Mouse (Mus musculus) CH12F3 (cell line): ENCODE data around the gene Rtn2.

Source experiments
- in situ Hi-C: fragments of 300-500 bp; cut with MboI; formaldehyde crosslinking; loops from 2 replicates; pipeline ENCODE4 v1.14.3; 2020; ENCODE audit warnings: low sequenced_read_pairs

Gene Rtn2

DNA sequence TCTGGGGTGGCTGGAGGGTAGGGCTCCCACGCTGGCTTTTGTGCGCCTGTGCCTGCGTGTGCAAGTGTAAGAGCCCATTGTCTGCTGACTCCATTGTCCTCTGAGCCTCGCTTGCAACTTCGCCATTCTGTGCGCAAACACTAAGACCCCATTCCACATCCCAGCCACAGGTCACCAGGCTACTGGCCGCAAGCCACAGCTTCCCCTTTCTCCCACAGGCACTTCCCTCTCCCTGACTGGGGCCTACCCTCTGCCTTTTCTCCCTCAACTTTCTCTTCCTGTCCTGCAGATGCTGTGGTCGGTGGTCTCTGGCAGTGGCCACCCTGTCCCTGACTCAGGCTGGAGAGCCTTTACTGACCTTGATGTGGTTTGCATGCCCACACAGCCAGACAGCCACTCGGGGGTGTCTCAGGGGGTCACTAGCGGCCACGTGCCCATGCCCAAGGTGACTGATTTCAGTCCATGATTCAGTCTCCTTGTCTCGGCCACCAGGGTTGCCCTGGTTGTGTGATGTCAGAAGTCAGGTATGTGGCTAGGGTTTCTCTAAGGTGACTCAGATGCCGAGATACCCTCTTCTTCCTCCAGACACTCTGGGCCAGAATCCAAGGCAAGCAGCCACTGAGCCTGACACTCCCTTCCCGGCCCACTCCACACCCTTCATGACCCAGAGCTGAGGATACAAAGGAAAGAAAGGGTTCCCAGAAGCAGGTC lies 34.2 kb downstream of the Rtn2 start:
- in situ Hi-C loops, result no loop called here

DNA sequence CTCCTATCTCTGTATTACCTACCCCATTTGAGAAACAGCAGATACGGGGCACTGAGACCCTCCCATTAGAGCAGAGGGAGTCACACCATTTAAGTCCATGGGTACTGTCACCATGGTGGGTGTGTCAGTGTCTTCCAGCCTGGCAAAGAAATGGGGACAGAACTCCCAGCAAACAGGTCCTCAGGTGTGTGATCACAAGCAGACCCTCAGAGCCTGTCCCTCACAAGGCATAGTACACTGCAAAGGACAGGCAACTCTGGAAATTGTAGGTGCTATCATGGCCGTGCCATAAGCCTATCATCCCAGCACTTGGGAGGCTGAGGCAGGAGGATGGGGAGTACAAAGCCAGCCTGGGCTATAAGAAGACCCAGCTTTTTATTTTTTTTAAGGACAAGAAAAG lies 35.8 kb downstream of the Rtn2 start:
- in situ Hi-C loops, result no loop called here

DNA sequence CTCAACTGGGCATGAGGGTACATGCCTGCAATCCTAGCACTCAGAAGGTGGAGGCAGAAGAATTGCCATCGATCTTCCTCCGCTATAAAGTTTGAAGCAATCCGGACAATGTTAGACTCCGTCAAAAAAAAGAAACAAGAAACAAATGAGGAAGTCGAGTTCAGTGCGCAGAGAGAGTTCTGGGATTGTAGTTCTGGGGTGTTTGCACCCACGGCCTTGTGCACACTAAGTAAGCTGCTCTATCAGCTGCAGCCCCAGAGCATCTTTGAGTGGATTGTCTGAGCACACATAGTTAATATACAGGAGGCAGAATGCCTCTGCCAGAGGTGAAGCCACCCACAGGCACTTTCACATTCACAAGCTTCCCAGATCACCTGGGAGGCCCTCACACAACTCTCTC lies 36.3 kb downstream of the Rtn2 start:
- in situ Hi-C loops, result no loop called here

DNA sequence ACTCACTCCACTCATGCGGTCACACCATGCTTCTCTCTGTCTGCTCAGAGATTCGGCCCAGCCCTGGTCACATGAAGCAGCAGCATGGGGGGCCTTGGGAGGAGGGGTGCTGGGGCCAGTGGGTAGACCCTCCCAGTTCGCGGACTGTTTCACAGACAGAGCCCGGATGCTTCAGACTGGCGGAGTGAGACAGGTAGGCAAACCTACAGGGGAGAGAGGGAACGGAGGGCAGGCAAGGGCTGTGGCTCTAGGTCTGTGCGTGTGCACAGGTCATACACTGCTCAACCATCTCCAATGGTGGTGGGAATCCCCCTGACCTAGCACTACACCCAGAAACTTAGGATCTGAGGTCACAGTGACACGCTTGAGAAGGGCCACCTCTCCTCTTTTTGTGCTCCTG lies 37.0 kb downstream of the Rtn2 start:
- in situ Hi-C loops, result no loop called here

- in situ Hi-C loops, result no loop called here
These were observed 37.5 kb downstream of the Rtn2 start for GRCm38 (mm10) chr7:19319906-19320305.

- in situ Hi-C loops, result no loop called here
These were observed 38.2 kb downstream of the Rtn2 start for GRCm38 (mm10) chr7:19320637-19321036.

GRCm38 (mm10) chr7:19321464-19321863 lies 39.0 kb downstream of the Rtn2 start:
- in situ Hi-C loops, result no loop called here

DNA sequence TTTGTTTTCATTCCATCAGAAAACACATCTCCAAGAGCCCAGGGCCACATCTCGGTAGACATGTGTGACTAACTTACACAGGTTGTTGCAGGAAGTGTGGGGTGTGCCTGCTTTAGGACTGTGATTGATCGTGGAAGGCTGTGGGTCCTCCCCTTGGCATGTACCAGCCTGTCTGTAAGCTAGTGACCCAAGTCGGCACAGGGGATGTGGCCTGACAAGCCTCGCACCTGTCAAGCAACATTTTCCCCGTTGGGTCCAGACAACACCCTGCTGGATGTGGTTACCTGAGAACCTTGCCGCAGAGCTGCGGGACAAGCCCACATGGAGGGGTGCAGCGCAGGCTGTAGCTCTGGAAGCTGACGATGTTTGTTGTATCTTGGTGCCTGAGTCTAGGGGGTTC lies 40.1 kb downstream of the Rtn2 start:
- in situ Hi-C loops, result no loop called here

- in situ Hi-C loops, result no loop called here
These were observed 41.8 kb downstream of the Rtn2 start for GRCm38 (mm10) chr7:19324221-19324620.

- in situ Hi-C loops, result no loop called here
These were observed 43.1 kb downstream of the Rtn2 start for GRCm38 (mm10) chr7:19325262-19326199.

GRCm38 (mm10) chr7:19326359-19326758 lies 43.9 kb downstream of the Rtn2 start:
- in situ Hi-C loops, result no loop called here

DNA sequence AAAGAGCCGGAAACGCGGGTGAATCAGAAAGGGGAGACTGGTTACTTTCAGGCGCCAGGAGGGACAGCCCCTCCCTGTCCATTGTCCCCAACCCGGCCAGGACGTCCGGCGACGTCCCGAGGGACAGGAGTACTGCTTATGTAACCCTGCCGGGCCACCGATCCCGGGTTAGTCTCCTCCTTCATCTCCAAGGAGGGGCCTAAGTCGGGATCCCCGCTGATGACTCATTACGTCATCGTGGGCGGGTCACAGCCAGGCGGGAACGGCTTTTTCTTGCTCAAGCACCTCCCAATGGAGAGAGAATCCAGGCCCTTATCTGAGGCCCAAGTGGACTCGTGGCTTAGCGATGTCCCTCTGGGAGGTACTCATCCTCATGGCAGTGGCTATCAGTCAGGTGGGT lies 44.7 kb downstream of the Rtn2 start:
- in situ Hi-C loops, result no loop called here

GRCm38 (mm10) chr7:19327782-19328181 lies 45.4 kb downstream of the Rtn2 start:
- in situ Hi-C loops, result no loop called here

DNA sequence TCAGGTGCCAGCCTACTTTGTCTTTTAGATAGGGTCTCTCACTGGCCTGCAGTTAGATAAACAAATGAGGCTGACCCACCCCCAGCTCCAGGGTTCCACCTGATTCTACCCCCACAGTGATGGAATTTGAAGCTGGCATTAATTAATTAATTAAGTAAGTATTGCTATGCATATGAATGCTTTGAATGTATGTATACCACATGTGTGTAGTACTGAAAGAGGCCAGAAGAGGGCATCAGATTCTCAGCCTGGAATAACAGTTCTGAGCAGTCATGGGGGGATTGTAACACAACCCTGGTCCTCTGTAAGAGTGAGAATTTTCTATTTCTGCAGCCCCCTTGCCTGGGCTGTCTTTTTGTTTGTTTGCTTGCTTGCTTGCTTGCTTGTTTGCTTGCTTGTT lies 46.0 kb downstream of the Rtn2 start:
- in situ Hi-C loops, result no loop called here

DNA sequence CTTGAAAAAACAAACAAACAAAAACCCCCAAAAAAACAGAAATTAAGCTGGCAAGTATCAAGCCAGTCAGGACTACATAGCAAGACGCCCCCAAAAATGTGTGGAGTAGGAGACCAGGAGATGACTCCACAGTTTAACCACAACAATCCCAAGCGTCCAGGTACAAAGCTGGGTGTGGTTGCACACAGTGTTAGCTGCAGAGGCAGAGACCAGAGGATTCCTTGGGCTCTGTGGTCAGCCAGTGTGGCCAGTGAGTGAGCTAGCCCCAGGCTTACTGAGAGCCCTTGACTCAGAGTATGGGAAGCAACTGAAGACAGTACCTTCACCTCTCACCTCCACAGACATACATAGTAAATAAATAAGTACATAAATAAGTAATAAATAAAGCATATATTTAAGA lies 49.5 kb downstream of the Rtn2 start:
- in situ Hi-C loops, result no loop called here

DNA sequence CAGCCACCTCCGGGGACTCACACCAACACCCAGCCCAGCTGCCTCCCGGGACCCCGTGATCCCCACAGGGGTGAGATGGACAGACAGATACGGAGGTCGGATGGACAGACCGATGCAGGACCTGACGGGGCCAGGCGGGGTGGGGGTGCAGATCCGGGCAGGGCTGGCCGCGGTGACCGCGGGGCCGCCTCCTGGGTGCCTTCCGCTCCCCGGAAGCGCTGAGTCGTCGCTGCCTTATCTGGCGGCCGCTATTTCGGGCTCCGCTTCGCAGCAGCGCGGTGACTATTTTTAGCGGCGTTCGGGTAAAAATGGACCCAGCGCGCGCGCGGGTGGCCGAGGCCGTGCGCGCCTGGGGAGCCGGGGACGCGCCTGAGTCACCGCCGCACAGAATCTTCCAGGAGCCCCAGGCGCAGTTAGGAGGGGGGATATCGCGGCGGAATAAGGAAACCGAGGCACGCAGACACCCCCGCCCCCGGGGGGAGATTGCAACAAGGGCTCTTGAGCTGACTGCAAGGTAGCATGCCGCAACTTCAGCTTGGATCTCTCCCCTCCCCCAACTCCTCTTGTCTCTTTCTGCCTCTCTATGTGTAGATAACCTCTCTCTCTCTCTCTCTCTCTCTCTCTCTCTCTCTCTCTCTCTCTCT lies 50.4 kb downstream of the Rtn2 start:
- in situ Hi-C loops, result no loop called here

DNA sequence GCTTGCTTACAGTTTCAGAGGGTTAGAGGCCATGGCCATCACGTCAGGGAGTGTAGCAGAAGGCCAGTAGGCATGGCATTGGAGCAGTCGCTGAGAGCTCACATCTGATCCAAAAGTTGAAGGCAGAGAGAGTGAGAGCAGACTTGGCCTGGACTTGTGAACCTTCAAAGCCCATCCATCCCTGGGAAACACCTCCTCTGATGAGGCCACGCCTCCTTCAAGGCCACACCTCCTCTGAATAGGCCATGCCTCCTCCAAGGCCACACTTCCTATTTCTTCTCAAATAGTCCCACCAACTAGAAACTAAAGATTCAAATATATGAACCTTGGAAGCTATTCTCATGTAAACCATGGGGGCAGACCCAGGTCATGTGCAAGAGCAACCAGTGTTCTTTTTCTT lies 53.2 kb downstream of the Rtn2 start:
- in situ Hi-C loops, result no loop called here

DNA sequence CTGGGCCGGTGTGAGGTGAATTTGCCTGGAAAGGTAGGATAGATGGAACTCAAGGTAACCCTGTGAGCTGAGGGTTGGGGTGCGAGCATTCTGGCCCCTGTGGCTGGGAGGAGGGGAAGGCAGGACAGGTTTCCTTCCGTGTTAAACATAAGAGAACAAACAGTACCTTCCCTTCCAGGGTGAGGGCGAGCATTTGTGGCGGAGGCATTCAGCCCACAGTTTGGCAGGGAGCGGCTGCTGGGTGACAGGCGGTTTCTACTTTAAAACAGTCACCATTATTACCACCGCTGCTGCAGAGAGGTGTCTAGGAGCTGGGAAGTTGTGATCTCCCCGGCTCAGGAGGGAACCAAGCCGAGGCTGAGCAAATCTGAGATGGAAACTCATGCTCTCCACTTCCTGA lies 54.7 kb downstream of the Rtn2 start:
- in situ Hi-C loops, result no loop called here

GRCm38 (mm10) chr7:19338060-19338459 lies 55.6 kb downstream of the Rtn2 start:
- in situ Hi-C loops, result no loop called here

DNA sequence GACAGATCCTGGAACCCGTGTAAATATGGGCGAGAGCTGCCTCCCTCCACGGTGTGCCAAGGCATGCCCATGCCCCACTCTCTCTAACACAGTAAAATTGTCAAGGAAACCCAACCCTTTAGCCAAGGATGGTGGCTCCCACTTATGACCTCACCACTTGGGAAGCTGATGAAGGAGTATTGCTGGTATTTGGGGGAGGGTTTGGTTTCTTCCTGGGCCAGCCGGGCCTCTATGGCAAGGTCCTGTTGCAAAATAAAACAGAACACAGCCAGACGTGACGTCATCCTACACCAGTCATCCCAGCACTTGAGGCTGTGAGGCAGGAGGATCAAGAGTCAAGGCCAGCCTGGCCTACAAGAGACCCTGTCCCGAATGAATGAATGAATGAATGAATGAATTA lies 56.2 kb downstream of the Rtn2 start:
- in situ Hi-C loops, result no loop called here

GRCm38 (mm10) chr7:19341250-19341649 lies 58.8 kb downstream of the Rtn2 start:
- in situ Hi-C loops, result loop anchor here (5.0 kb wide), 1 partner anchor 34 kb away; no protein-coding TSS in a partner anchor
